Mouse (Mus musculus) bone marrow, adult 2 months (tissue): ENCODE data around the gene Setd2.

Source experiments
- CTCF ChIP-seq: fragments of 200-500 bp; IDR thresholded peaks from 2 replicates; pipeline ENCODE4 v1.5.1; 2011; ENCODE audit warnings: low read length, control low read depth; ENCODE audit not compliant: control insufficient read depth, insufficient read depth
- POLR2A ChIP-seq: fragments of 200-500 bp; IDR thresholded peaks from 2 replicates; pipeline ENCODE4 v1.6.1; 2011; ENCODE audit warnings: low read depth, mild to moderate bottlenecking, control low read depth, low read length, borderline replicate concordance; ENCODE audit not compliant: control insufficient read depth

- TF ChIP-seq POLR2A (no peak), CTCF (no peak)
Measured at GRCm38 (mm10) chr9:110488841-110489240, 43.6 kb upstream of the Setd2 start.
